Mouse (Mus musculus): ENCODE results near the gene Ctrl.

DNA sequence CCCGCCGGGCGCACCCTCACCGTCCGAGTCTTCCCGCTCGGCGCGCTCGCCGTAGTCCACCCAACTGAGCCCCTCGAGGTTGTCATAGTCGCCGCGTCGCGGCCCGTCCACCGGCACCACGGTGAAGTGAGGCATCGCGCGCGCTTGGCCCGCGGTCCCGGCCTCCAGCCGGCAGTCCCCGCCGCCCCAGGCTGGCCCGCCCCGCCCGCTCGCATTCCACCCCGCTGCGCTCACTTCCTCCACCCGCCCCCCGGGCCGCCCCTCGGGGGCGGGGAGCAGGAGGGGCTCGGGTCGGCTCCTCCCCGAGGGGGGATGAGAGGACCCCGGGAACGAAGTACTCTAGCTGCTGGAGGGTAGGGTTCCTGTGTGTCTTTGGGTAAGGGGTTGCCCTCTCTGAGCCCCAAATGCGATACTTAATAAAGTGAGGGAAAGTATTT is 32.3 kb upstream of the Ctrl start, which contains the start of gene Slc12a4:
- no peak for TF ChIP-seq CTCF (IDR thresholded peaks at IDR 0.05; ENCODE audit: low read depth, low read length)
- TF ChIP-seq POLR2A (IDR thresholded peaks at IDR 0.05; ENCODE audit: extremely low read depth, insufficient read depth, low read length) = peak; percentile 72; the same call in 1 of the 2 replicates
